Mouse (Mus musculus): ENCODE data around the gene Sod1. TPM values are rescaled to one million over a fixed set of nuclear protein-coding genes. Genes with fewer than 3 reads are reported as not detected.
"Not testable (repeated sequence)": the region's sequence is repeated elsewhere in the genome, so short reads cannot be mapped to it uniquely, and the experiment has no call there.

Gene Sod1
- total RNA-seq, 1 experiment from 2014 or later, result 1,200 TPM

DNA sequence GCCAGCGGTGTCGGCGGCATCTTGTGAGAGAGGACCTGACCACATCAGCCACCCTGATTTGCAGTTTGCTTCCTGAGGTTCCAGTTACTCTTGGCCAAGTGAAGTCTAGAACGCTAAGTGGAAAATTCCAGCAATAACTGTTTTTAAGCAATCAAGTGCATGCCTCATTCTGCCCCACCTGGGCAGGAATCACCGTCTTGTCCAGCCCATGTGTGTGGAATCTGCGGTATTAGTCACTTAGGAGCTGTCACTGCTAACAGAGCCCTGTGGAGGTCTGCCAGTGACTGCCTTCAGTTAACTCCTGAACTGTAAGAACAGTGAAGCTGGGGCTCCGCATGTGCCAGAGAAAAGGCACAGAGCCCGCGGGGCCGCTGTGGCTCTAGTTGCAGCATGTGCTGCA lies 9.8 kb upstream of the Sod1 start:
- no peak for DNase-seq

GRCm38 (mm10) chr16:90211767-90212166 lies 8.8 kb upstream of the Sod1 start:
- no peak for DNase-seq

DNA sequence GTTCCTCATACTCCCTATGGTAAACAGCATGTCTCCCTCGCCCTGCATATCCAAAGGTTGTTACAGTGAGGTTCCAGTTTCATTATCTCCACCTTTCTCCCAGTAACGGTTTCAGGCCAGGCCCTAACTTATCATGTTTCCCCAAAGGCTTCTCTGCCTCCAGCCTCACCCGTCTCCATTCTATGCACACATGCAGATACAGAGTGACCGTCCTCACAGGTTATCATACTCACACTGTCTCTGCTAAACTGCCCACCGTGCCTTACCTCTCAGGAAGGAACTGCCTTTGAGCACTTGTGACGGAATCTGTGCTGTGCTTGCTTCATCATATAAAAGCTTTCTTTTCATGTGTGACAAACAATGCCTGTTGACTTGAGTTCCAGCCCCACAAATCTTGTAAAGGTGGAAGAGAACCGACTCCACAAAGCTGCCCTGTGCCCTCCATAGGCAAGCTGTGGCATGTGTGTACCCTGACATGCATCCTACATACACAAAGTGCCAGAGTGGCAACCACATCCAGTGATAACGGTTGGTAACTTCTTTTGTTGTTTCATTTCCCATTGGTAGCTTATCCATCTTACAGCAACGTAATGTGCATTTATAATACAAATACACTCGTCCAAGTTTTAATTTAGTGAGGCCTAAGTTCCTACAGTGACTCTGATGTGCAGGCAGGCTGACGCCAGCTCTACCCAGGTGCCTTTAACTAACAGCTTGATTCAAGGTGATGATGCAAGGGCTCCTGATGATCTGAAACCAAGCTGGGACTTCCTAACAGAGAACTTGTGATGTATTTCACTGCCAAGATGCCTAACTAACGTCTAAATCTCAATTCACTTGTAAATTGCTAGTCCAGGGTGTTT lies 6.8 kb upstream of the Sod1 start:
- DNase-seq, result no peak

DNA sequence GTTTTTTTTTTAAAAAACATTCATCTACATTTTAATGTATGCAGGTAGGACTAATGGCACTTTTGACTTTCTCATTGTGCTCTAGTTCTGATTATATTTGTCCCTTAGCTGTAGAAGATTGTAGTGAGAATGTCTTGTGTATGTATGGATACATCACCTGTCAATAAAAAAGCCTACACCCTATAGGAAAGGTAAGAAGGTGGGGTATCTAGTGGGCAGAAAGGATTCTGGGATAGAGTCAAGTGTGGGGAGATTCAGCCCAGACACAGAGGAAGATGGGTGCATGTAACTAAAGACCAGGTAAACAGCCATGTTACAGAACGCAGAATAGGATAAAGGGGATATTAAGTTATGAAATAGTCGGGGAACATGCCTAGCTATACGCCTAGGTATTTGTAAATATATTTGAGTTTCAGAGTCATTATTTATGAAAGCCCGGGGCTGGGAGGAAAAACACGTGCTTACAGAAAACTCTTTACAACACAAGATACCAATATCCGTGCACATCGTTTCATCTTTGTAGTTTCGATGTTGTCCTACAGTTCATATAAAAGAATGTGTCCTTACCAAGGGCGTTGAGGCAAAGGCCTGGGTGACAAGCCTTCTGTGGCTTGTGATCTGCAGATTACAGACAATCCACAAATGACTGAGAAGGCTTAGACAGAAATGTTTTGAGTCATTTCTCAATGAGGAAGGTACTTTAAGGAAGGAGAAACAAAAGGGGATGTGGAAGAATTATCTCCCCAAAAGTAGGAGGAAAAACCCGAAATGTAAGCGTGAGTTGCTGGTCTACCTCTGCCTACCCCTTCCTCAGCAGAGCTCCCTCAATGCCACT lies 5.6 kb upstream of the Sod1 start:
- DNase-seq, result no peak

DNA sequence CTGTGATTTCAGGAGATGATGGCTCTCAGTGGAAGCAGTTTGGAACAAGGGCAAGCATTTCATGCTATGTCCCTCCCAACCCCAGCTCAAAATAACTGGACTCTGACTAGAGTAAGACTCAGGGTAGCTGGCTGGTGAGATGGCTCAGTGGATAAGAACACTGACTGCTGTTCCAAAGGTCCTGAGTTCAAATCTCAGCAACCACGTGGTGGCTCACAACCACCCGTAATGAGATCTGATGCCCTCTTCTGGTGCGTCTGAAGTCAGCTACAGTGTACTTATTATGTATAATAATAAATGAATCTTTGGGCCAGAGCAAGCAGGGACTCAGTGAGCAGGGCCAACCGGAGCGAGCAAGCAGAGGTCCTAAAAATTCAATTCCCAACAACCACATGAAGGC lies 4.7 kb upstream of the Sod1 start:
- DNase-seq, result not testable (repeated sequence)

GRCm38 (mm10) chr16:90216414-90216813 lies 4.1 kb upstream of the Sod1 start:
- no peak for DNase-seq

DNA sequence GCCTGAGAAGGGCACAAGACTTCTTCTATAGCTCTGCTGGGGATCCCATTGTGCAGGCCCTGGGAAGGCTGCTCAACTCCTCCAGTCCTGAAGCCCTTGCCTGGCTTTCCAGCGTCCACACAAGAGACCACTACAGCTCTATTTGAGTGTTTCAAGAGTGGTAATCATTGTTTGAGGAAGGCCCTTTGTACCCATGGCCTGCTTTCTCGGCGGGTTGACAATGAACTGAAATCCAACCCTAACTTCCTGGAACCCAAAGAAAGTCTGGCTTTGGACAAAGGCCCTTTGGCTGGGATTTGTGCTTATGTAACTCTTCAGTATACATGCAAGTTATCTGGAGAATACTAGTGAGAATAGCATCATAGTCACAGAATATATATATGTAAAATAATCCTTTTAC lies 3.2 kb upstream of the Sod1 start:
- DNase-seq, result no peak

DNA sequence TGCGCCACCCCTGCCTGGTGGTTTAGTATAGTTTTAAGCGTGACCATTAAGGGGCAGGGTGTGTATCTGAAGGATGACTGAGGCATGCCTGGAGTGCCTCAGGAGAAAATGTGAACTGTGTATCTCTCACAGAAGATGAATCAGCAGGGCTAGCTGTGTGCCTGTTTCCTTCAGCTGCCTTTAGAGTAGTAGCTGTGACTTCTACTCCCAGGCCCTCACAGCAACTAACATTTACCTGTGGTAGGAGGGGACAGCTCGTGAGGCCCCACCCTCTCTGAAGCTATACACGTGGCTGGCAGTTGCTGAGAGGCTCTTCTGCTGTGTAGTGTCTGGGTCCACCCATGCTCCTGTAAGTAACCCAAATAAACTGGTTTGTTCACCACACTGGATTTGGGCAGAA lies 2.6 kb upstream of the Sod1 start:
- no peak for DNase-seq

DNA sequence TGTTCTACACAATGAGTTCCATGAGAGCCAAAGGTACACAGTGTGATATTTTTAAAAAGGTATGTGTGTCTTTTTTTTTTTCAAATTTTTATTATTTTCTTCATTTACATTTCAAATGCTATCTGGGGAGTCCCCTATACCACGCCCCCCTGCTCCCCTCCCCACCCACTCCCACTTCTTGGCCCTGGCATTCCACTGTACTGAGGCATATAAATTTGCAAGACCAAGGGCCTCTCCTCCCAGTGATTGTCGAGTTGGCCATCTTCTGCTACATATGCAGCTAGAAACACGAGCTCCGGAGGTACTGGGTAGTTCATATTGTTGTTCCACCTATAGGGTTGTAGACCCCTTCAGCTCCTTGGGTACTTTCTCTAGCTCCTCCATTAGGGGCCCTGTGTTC lies 1.1 kb upstream of the Sod1 start:
- not testable (repeated sequence) for DNase-seq

GRCm38 (mm10) chr16:90220892-90221431 lies 408 bp downstream of the Sod1 start:
- DNase-seq, result peak; percentile 82

- no peak for DNase-seq
Measured at GRCm38 (mm10) chr16:90221441-90222070, 1.0 kb downstream of the Sod1 start.

DNA sequence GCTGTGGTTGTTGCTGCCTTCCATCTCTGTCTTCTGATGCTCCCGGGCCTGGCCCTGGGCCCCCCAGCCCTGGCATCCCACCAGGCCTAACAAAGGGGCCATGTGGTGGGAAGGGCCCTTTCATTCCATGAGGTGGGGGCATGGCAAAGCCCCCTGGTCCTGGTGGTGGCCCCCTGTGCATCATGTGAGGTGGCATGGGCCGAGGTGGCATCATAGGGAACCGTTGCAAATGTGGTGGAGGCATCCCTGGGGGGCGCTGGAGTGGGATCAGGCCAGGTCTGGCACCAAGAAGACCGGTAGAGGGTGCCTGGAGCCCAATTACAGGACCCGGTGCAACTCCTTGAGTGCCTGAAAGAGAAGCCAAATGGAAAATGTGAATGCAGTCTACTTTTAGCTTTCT lies 9.3 kb downstream of the Sod1 start:
- no peak for DNase-seq

DNA sequence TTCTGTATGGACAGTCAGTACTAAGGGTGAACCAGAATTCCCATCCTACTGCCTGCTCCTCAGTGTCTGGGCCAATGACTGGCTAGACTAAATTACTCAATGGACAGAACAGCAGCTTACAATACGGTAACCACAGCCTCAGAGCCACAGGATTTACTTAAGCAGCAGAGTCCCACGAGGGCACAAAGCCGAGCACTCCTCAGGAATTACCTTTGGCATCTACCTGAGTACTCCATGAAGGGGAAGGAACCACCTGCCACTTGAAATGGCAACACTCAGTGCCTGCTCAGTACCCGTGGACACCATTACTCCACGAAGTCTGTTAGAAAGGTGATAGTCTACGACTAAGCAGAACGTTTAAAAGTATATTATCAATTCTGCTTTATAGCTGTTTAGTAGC lies 10.7 kb downstream of the Sod1 start:
- no peak for DNase-seq

- DNase-seq, result no peak
Measured at GRCm38 (mm10) chr16:90233702-90234101, 13.1 kb downstream of the Sod1 start.

GRCm38 (mm10) chr16:90234617-90235016 lies 14.1 kb downstream of the Sod1 start:
- peak; percentile 75 for DNase-seq

- peak; percentile 30 for DNase-seq
Measured at GRCm38 (mm10) chr16:90235188-90235587, 14.6 kb downstream of the Sod1 start.

- DNase-seq, result no peak
Measured at GRCm38 (mm10) chr16:90239128-90239746, 18.7 kb downstream of the Sod1 start.

DNA sequence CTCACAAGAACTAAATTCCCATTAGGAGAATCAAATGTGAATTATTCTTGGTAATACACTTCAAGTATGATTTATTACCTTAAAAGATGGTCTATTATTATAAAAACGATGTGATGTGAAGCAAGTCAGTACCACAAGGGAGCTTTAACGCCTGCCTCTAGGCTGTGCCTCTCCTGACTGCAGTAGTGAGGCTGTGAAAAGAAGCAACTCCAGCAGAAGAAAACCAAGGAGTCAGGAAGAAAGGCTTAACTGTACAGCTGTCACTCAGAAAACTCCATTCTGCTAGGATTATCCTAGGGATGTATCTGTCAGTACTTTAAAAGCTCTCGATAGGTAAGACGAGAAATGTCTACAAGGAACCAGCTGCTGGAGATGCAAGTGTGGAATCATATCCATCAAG lies 21.3 kb downstream of the Sod1 start:
- no peak for DNase-seq

DNA sequence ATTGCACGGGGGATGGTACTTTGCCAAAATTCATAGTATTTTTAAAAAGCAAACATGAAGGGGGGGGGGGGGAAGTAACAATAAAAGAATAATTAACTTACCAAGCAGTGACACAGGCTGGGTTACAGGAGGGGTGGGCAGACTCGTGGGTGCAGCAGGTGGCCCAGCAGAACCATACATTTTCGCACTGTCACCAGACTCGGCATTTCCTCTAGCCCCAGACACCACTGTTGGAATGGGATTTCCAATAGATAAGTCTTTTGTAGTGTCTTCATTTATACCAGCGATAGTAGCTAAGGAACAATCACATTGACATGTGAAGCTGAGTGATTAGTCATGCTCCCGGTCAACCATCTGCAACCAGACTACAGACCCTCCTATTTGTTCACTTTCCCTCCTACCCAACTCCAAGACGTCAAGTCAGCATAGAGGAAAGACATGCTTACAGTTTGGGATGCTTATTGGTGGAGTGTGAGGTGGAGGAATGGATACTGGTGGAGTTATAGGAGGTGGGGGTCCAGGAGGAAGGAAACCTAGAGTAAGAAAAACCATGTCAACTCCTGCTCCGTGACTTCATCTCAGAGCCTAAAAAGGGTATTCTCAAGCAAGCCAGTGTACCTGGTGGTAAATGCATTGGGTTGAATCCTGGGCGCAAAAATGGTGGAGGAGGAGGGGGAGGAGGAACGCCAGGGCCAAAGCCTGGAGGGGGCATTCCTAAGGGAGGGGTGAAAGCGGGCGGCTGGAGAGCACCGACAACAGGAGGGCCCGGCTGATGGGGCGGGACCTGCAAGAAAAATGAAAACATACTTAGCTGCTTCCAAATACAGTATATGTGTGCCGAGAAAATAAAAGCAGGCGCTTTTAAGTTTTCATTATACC lies 22.1 kb downstream of the Sod1 start:
- no peak for DNase-seq

GRCm38 (mm10) chr16:90250099-90250498 lies 29.5 kb downstream of the Sod1 start:
- no peak for DNase-seq

- peak; percentile 57 for DNase-seq
Measured at GRCm38 (mm10) chr16:90251256-90251655, 30.7 kb downstream of the Sod1 start.

Measured in adrenal gland, postnatal 14 days (tissue).